Mouse (Mus musculus): Measurements from ENCODE around the gene Macf1.

The Macf1 gene

DNA sequence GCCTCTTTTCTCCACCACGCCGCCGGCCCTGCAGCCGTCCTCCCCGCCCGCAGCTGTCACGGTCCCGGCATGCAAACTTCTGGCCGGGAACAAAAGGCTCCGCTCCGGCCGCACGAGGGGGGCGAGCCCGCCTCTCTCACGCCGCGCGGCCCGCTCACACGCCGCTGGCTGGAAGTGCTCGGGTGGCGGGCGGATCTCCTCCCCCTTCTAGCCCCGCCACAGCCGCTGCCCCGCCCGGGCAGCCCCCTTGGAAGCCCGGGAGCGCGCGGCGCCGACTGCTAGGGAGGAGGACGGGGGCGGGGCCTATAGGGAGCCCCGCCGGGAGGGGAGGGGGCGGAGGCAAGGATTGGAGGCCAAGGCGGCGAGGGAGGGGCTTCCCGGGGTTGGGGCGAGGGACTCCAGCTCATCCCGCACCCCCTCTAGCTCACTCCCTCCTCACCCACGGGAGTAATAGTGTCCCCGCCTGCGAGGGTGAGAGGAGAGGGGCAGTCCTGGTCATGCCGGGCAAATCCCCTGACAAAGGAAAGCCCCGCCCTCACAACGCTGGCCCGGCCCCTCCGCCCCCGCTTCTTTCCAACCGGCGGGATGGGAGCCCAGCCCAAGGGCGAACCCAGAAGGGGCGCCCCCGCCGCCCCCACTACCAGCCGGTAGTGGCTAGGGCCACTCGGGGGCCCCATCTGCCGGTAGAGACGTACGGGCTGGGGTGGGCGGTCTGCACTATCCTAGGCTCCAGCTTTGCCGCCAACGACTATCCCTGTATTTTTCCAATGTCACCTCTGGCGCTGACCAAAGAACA lies 272.2 kb downstream of the Macf1 start:
- Histone ChIP-seq H3K9me3 (ENCODE audit: low read length) (no peaks in the 10 kb centered on the region), H3K4me1 (replicated peaks; ENCODE audit: low read depth, low read length) (peaks cover 24% of the 10 kb centered on the region), H3K27me3 (ENCODE audit: insufficient read depth, low read length) (no peaks in the 10 kb centered on the region), H3K36me3 (ENCODE audit: insufficient read depth, low read length) (peaks cover 44% of the 10 kb centered on the region), H3K4me3 (replicated peaks; ENCODE audit: low read length) (peak overlapping the region; percentile 90)
- no peak for TF ChIP-seq NANOG (IDR thresholded peaks at IDR 0.05; ENCODE audit: borderline replicate concordance, low read length)
- TF ChIP-seq POU5F1 (IDR thresholded peaks at IDR 0.05; ENCODE audit: borderline replicate concordance, low read length), result no peak
- TF ChIP-seq CTCF (conservative IDR thresholded peaks at IDR 0.05; ENCODE audit: low read length), result no peak

DNA sequence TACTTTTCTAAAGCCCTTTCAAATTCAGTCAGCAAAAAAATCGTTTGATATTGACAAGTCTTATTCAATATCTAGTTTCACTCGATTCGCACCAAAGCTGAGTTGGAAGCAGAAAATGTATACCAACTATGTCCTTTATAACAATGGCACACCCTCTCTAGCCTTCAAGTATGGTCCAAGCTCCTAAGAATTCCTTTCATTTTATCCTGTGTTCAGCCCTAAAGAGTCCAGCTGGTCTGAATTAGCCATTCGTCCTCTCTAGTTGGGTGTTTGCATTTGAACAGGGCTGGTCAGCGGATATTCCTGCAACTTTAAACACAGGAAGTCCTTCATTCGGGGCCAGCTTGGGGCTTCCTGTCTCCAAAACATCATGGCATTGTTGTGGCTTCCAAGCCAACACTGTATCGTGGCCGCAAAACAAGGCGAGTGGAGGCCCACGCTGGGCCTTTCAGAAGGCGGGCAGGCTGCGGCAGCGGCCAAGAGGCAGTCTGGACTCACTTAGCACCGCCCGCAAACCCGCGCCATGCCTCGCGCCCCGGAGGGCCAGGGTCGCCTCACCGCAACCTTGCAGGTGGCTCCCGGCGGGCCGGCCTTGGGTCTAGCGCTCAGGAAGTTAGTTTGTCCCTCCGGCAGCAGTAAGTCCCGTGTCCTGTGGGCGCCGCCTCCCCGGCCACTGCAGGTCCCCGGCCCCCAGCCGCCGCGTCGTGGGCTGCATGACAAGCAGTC lies 273.0 kb downstream of the Macf1 start:
- H3K4me3 ChIP-seq (replicated peaks; ENCODE audit: low read length), result peak overlapping the region; percentile 90
- H3K9me3 ChIP-seq (ENCODE audit: low read length), result no peaks in the 10 kb centered on the region
- no peaks in the 10 kb centered on the region for H3K27me3 ChIP-seq (ENCODE audit: insufficient read depth, low read length)
- TF ChIP-seq NANOG (IDR thresholded peaks at IDR 0.05; ENCODE audit: borderline replicate concordance, low read length) (no peak), CTCF (conservative IDR thresholded peaks at IDR 0.05; ENCODE audit: low read length) (no peak), POU5F1 (IDR thresholded peaks at IDR 0.05; ENCODE audit: borderline replicate concordance, low read length) (no peak)
- H3K4me1 ChIP-seq (replicated peaks; ENCODE audit: low read depth, low read length), result peaks cover 24% of the 10 kb centered on the region
- H3K36me3 ChIP-seq (ENCODE audit: insufficient read depth, low read length), result peaks cover 37% of the 10 kb centered on the region

DNA sequence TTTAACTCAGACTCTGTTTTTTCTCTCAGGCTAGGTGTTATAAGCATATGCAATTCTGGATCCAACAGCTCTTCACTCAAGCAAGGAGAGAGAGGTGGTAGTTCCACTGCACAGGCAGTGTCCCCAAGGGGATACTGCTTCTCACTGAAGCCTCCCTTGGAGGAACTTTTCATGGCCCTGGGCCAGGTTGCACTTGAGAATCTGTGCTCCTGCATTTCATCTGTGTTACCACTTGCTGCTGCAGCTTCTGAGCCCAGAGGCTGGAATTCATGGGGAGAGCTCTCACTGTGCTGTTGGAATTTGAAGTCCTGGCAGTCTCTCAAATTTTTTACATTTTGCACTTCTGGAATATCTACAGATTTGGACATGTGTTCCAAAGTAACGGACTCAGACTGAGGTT lies 274.4 kb downstream of the Macf1 start:
- no peaks in the 10 kb centered on the region for H3K27me3 ChIP-seq (ENCODE audit: insufficient read depth, low read length)
- H3K4me3 ChIP-seq (replicated peaks; ENCODE audit: low read length), result no peak overlapping the region
- H3K36me3 ChIP-seq (ENCODE audit: insufficient read depth, low read length), result peaks cover 33% of the 10 kb centered on the region
- no peak for TF ChIP-seq POU5F1 (IDR thresholded peaks at IDR 0.05; ENCODE audit: borderline replicate concordance, low read length)
- TF ChIP-seq CTCF (conservative IDR thresholded peaks at IDR 0.05; ENCODE audit: low read length), result no peak
- TF ChIP-seq NANOG (IDR thresholded peaks at IDR 0.05; ENCODE audit: borderline replicate concordance, low read length), result no peak
- H3K4me1 ChIP-seq (replicated peaks; ENCODE audit: low read depth, low read length), result peaks cover 22% of the 10 kb centered on the region
- no peaks in the 10 kb centered on the region for H3K9me3 ChIP-seq (ENCODE audit: low read length)

DNA sequence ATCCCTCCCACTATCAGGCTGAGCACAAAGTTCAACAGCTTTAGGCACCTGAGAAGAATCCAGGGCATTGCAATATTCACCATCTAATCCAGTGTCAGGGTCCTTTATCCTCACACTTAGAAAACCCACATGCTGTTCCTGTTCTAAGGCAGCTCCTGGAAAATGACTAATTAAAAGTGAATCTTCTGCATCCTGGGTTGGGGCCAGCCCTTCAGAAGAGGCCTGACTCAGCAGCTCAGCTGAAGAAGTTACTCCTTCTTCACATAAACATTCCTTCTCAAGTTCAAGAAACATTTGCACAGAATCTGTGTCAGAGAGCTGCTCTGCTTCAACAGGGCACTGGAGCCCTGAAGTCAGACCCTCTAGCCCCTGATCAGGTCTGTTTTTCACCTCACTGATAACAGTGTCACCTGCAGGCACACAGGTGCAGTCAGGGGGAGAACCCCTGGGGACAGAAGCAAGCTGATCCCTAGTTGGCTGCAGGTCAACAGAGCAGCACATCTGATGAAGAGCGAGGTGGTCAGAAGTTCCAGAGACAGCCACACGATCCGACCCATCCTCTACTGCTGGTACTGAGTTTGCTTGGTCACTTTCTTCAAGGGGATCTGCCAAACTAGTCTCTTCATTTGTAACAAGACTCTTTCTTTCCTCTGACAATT lies 275.0 kb downstream of the Macf1 start:
- no peaks in the 10 kb centered on the region for H3K9me3 ChIP-seq (ENCODE audit: low read length)
- TF ChIP-seq NANOG (IDR thresholded peaks at IDR 0.05; ENCODE audit: borderline replicate concordance, low read length) (no peak), CTCF (conservative IDR thresholded peaks at IDR 0.05; ENCODE audit: low read length) (no peak), POU5F1 (IDR thresholded peaks at IDR 0.05; ENCODE audit: borderline replicate concordance, low read length) (no peak)
- peaks cover 33% of the 10 kb centered on the region for H3K36me3 ChIP-seq (ENCODE audit: insufficient read depth, low read length)
- H3K4me1 ChIP-seq (replicated peaks; ENCODE audit: low read depth, low read length), result peaks cover 22% of the 10 kb centered on the region
- no peaks in the 10 kb centered on the region for H3K27me3 ChIP-seq (ENCODE audit: insufficient read depth, low read length)
- H3K4me3 ChIP-seq (replicated peaks; ENCODE audit: low read length), result no peak overlapping the region

DNA sequence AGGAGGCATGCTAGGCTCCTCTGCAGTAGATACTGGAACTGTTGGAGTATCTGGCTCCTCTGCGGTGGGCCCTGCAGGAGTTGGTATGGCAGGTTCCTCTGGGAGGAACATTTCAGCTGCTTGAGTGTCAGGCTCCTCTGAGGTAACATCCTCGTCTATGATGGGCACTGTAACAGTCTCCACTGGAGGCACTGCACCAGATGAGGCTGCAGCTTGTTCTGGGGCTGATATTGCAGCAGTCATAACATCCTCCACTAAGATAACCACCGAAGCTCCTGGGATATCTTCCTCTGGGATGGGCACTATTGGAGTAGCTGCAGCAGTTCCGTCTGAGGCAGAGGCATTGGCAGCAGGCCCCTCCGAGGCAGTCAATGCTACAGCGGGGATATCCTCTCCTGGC lies 276.4 kb downstream of the Macf1 start:
- Histone ChIP-seq H3K36me3 (ENCODE audit: insufficient read depth, low read length) (peaks cover 33% of the 10 kb centered on the region), H3K27me3 (ENCODE audit: insufficient read depth, low read length) (no peaks in the 10 kb centered on the region), H3K4me3 (replicated peaks; ENCODE audit: low read length) (no peak overlapping the region), H3K9me3 (ENCODE audit: low read length) (no peaks in the 10 kb centered on the region), H3K4me1 (replicated peaks; ENCODE audit: low read depth, low read length) (peaks cover 21% of the 10 kb centered on the region)
- TF ChIP-seq NANOG (IDR thresholded peaks at IDR 0.05; ENCODE audit: borderline replicate concordance, low read length) (no peak), CTCF (conservative IDR thresholded peaks at IDR 0.05; ENCODE audit: low read length) (no peak), POU5F1 (IDR thresholded peaks at IDR 0.05; ENCODE audit: borderline replicate concordance, low read length) (no peak)

DNA sequence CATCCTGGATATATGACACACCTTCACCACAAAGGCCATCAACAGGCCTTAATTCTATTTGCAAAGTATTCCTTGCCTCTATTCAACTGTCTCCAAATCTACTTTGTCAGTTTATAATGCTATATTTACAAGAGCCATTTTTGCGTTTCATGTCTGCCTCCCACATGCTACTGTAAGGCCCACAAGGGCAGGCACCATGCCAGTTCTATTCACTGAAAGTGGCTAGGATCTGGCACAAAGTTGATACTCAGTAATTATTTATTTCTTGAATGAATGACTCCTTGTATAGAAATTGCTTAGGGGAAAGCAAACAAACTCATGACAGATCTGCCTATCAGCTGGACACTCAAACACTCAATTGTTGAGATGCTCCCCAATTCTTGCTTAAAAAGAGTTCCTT lies 280.1 kb downstream of the Macf1 start:
- H3K4me1 ChIP-seq (replicated peaks; ENCODE audit: low read depth, low read length), result peaks cover 4% of the 10 kb centered on the region; the same call in 1 of the 2 replicates
- H3K9me3 ChIP-seq (ENCODE audit: low read length), result no peaks in the 10 kb centered on the region
- H3K27me3 ChIP-seq (ENCODE audit: insufficient read depth, low read length), result no peaks in the 10 kb centered on the region
- no peak overlapping the region for H3K4me3 ChIP-seq (replicated peaks; ENCODE audit: low read length)
- peaks cover 48% of the 10 kb centered on the region for H3K36me3 ChIP-seq (ENCODE audit: insufficient read depth, low read length)
- no peak for TF ChIP-seq NANOG (IDR thresholded peaks at IDR 0.05; ENCODE audit: borderline replicate concordance, low read length)
- TF ChIP-seq CTCF (conservative IDR thresholded peaks at IDR 0.05; ENCODE audit: low read length), result no peak
- no peak for TF ChIP-seq POU5F1 (IDR thresholded peaks at IDR 0.05; ENCODE audit: borderline replicate concordance, low read length)

DNA sequence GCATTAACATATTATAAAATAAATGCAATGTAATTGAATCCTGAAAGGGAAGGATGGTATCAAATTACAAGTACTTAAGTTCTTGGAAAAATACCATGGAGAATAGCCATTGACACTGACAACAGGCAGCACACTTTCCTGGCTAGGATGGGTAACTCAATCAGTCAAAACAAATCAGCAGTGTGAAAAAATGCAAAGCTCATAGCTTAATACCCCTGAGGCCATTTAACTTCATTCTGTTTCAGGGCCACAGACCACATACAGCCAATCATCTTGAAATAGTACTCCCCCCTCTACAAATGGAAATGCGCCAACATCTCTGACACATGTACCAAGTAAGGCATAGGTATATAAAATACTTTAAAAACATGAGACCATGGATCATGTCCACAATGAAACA lies 281.9 kb downstream of the Macf1 start:
- H3K27me3 ChIP-seq (ENCODE audit: insufficient read depth, low read length), result no peaks in the 10 kb centered on the region
- no peaks in the 10 kb centered on the region for H3K9me3 ChIP-seq (ENCODE audit: low read length)
- no peak overlapping the region for H3K4me3 ChIP-seq (replicated peaks; ENCODE audit: low read length)
- TF ChIP-seq NANOG (IDR thresholded peaks at IDR 0.05; ENCODE audit: borderline replicate concordance, low read length), result no peak
- no peak for TF ChIP-seq POU5F1 (IDR thresholded peaks at IDR 0.05; ENCODE audit: borderline replicate concordance, low read length)
- no peak for TF ChIP-seq CTCF (conservative IDR thresholded peaks at IDR 0.05; ENCODE audit: low read length)
- H3K36me3 ChIP-seq (ENCODE audit: insufficient read depth, low read length), result peaks cover 45% of the 10 kb centered on the region
- H3K4me1 ChIP-seq (replicated peaks; ENCODE audit: low read depth, low read length), result no peaks in the 10 kb centered on the region

DNA sequence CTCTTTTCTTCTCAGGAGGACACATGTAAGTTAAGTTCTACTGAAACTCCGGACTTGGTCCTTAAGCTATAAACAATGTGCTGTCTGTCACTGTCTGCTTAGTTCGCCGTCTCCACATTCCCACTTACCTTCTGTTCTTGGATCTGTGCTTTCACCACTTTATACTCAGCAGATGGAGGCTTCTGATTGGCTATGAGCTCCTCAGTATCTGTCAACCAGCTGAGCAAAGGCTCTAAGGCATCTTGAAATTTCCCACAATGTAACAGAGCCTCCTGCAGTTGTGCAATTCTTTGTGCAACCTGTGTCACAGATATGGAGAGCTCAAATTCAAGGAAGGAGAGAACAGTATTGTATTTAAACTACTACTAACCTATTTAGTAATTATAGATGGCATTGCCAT lies 282.9 kb downstream of the Macf1 start:
- Histone ChIP-seq H3K4me1 (replicated peaks; ENCODE audit: low read depth, low read length) (no peaks in the 10 kb centered on the region), H3K36me3 (ENCODE audit: insufficient read depth, low read length) (peaks cover 54% of the 10 kb centered on the region), H3K9me3 (ENCODE audit: low read length) (no peaks in the 10 kb centered on the region), H3K27me3 (ENCODE audit: insufficient read depth, low read length) (no peaks in the 10 kb centered on the region), H3K4me3 (replicated peaks; ENCODE audit: low read length) (no peak overlapping the region)
- TF ChIP-seq CTCF (conservative IDR thresholded peaks at IDR 0.05; ENCODE audit: low read length) (no peak), POU5F1 (IDR thresholded peaks at IDR 0.05; ENCODE audit: borderline replicate concordance, low read length) (no peak), NANOG (IDR thresholded peaks at IDR 0.05; ENCODE audit: borderline replicate concordance, low read length) (no peak)

Data from E14TG2a.4 (cell line).